Mouse (Mus musculus) frontal cortex, postnatal 36 days (tissue): ENCODE measurements around the gene Stpg1.

Experiments
- DNase-seq, 2 experiments: peaks; one replicate each; pipeline ENCODE4 v3.0.0; 2022; ENCODE audit warnings: low spot score in 2 of 2

Stpg1 gene

DNA sequence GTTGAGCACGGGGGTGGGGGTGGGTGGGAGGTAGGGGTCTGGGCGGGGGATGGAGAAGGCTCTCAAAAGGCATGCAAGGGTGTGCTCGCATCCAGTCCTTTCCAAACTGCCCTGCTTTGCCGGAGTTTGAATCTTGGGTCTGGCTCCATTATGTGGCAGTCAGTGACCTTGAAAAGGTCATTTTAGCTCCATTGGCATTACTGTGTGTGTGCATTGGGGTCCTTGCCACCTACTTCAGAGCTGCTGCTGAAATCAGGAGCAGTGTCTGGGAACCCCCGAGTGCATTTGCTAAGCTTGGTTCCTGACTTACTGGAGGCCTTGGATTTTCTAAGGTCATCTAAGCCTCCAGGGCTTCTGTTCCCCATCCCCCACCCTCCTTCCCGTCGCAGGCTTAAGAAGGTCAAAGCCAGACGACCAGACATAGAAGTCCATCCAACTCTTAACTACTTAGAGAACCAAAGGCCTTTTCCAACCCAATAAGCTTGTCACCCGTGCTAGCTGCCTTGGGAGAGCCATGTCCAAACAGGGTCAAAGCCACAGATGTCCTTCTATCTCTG, 54.0 kb downstream of the Stpg1 start:
- DNase-seq = no peak

DNA sequence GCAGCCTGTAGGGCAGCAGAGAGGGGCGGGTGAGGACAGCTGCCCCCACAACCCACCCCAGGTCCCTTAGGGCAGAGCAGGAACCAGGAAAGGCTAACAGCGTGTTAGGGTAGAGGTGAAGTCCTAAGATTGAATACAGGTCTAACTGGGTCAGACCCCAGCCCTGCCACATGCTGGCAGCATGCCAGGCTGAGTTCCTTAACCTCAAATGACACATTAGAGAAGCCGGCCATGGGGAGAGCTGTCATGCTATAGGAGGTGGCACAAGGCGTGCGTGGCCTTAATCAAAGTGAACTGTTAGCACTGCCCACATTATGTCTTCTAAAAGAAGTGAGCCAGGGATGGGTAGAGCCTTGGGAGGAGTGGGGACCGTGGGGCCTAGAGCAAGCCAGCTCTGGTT, 54.7 kb downstream of the Stpg1 start:
- DNase-seq = no peak

DNA sequence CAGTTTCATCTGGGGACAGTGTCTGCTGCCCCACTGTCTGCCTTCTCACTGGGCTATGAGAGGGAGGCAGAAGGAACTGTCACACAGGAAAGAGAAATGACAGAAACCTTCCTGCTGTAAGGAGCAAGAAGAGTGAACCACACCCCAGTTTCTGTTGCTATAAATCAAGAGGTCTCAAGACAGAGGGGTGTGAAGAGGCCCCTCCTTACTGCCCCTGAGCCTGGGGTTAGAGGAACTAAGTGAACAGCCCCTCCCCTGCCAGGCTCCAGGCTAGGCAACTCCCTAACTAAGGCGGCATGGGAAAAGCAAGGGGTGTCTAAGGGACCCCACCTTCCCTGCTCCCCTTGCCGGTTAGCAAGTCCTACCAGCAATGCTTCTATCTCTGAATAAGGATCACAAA, 69.2 kb downstream of the Stpg1 start:
- DNase-seq = no peak

DNA sequence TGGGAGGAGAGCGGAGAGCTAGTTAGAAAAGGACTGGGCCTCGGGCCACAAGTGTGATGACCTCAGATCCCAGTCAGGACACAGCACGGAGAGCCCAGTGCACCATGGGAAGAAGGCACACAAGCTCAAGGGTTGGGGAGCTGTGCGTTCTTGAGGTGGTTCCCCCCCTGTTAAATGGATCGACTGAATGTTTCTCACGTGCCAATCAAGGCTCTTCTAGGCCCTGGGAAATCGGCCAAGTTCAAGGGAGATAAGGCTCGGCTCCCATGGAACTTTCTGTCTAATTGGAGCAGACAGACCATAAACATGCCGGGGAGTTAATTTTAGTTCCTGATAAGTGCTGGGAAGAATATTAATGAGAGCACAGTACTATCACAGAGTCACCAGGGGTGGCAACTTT, 70.8 kb downstream of the Stpg1 start:
- no peak for DNase-seq

DNA sequence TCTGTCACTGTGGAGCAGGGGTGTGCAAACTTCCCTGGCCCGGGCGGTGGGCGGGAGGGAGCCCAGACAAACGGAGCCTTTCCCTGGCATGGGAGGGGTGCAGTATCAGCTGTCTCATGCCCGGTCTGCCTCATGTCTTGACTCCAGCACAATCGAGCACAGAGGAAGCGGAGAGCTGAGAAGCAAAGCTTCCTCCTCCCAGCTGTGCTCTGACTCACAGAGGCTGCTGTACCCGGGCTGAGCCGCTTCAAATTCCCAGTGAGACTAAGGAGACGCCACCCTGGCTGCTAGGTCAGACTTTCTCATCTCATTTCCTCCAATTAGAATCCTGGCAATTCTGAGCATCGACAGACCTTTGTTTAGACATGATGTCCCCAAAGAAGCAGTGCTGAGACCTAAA, 72.5 kb downstream of the Stpg1 start:
- peak in 1 of 2 experiments; percentile 22 for DNase-seq

DNA sequence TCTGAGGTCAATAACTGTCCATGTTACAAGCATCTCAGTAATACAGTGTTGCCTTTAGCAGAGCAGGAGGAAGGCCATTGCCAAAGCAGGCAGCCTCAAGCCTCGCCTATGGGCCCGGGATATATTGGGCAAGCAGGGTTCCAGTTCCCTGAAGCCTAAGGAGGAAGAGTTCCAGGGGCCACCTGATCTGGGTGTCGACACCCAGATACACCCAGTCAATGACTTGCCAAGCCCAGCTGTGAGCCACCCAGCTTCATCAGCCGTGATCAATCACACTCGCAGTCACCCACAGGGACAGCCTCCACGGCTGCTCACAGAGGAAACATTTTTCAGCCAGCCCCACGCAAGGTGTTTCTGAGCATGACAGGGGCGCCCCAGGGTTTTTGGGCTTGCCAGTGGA, 72.9 kb downstream of the Stpg1 start:
- DNase-seq = no peak

DNA sequence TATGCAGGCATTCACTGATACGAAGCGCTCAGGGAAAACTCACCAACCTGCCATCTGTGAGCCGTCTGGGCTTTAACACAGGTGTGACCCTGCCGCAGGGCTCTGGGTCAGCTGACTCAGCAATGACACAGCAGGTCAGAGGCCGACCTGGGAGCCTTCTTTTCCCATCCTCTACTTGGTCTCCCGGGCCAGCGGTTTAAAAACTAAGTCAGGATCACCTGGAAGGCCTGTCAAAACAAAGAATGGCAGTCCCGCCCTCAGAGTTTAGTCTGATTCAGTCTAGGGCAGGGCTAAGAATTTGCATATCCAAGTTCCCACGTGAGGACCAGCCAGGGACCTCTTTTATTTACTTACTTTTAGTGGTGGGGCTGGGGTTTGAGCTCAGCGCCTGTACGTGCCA, 74.6 kb downstream of the Stpg1 start:
- DNase-seq = no peak

DNA sequence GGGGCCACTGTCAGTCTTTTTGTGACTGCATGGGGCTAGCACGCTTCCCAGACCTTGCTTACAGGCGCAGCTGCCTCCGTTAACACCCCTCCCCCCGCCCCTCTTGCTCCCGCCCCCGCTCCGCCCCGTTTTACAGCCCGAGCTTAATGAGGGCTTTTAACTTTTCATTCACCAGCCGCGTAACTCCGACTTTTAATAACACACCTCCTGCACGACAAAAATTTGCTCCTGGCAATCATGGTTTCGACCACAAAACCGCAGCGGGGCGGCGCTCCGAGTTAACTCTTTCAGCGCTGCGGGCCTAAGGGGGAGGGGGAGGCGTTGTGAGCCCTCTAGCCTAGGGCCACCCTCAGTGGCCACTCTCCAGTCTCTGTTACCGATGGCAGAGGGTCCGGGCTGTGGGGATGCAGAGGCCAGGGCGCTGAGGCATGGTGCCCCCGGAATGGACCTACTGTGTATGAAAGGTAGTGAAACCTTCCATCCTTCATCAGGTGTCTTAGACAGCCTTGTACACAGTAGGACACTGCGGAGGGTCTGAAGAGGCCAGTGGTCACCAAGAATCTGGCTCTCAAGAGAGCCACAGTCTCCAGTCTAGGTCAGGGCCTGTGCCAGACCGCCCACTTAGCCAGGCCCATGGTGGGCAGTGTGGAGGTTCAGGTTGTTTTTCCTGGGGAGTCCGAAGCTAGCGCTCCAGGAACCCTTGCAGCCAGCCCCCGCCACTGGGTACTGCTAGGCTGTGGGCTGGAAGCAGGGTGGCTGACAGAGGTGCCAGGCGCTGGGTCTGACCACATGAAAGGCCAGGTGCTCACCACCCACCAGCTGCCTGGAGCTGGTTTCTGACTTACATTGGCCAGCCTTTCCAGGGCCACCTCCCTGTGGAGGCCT, 75.8 kb downstream of the Stpg1 start:
- DNase-seq = no peak

DNA sequence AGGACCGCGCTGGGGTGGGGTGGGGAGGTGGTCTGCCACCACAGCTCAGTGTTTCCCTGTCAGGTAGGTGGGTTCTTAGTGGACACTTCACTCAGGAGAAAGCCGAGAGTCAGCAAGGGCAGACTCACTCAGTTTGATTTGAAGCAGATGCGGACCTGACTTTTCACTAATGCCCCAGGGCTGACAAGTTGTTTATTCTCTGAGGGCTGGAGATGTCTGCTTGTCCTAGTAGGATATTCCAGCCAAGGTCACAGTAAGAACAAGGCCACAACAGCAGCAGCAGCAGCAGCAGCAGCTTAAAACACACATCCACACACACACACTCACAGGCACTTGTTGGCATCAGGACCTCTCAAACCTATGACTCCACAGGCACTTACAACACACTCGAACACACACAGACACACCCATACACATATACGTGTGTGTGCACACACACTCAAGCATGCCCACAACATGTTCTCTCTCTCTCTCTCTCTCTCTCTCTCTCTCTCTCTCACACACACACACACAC, 76.5 kb downstream of the Stpg1 start:
- no peak for DNase-seq

DNA sequence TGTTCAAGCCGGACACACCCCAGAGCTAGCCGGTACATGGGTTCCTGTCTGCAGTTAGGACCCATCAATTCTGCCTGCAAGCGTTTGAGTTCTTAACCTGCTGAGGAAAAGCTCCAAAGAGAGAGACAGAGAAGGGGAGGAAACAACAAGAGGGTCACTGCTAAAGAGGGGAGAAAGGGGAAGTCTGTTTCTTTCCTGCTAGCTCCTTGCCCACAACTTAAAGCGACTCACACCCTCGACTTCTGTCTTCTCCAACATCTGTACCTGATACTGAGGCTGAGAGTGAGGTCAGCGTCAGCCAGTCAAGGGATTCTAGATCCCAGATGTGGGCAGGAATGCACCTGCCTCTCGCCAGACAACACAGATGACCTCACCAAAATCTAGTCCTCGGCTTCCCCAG, 77.7 kb downstream of the Stpg1 start:
- DNase-seq = no peak

DNA sequence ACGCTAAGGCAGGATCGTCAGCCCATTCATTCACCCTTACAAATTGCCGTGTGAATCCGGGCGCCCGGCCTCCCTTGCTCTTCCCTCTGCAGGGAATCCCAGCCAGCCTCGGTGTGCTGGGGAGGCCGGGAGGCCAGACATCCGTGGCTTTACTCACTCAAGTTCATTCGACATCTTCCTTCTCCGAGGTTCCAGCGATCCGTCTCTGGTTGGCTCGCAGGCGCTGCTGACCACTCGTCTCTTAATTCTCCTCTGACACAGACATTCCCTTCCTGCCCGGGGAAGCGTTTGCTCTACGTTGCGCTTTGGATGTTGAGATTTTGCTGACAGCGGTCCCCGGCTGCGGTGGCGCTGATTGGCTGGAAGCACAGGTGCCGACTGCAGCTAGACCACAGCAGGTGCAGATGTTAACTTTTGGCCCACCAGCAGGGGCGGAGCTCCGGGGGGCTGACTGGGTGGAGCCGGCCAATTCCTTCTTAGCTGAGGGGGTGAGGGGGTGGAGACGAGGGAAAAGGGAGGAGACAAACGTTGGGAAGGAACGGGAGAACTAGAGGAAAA, 78.7 kb downstream of the Stpg1 start, which contains the start of gene Grhl3:
Grhl3 (minus strand) TSS at position 380 of the 558 bp plus-strand sequence.
- peak; percentile 37 to 44 for DNase-seq

DNA sequence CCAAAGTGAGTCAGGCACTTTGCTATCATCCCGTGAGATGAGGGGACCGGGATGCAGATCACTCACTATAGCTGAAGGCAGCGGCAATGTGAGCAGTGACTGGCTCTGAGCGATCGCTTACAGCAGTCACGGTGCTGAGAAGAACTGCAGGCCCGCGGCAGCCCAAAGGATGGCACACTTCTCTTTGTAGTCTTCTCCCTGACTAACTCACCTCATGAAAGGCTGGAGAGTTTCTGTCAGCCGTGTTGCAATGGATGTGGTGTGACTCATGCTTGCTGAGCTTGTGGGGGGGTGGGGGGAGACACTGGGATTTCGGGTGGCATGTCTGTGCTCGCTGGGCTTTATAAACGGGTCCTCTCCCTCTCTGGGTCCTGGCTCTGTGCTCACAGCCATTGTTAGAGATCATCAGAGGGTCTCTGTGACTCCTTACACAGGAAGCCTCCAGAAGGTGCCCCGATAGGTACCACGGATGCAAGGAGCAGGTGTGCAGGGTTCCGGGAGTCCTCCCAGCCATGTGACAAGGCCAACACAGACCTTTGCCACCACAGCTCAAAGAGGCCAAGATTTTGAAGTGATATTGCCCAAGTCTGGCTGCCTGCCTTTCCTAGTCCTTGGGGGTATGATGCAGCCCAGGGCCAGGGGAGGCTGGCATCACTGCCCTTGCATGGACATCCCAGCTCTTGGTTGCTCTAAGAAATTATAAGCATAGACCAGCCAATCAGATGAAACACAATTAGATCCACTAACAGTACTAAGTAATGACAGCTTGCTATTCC, 81.0 kb downstream of the Stpg1 start:
- no peak for DNase-seq

DNA sequence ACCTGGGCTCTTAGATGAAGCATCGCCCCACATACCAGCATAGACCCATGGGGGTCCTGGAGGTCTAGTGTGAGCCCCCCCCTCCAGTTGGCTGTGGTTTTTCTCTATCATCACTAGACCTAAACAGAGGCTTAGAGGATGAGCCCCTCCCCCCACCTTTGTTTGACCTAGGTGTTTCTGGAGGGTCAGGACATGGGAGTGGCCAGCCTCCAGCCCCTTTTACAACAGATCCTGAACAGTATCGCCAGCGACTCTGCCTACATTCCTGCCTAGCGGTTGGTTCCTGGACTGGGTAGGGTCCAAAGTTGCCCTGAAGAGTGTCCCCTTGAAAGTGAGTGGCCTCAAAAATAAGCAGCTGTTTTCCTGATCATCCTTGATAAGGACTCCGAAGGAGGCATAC, 83.9 kb downstream of the Stpg1 start:
- DNase-seq = no peak

DNA sequence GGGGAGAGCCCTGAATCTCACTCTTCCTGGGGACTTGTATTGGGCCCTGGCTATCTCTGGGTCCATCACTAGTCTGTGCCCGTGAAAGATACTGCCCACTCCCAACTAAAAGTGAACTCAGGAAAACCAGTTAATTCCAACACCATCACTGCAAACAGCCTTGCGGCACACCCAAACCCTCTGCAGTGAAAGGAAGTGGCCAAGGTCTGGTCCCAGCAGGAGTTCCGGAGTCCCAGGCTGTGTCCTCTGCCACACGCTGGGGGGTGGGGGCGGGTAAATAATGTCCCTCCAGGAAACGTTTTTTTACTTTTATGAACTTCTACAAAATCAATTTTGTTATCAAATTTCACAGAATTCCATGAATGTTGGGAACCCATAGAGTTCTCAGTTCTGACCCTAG, 85.1 kb downstream of the Stpg1 start:
- no peak for DNase-seq

DNA sequence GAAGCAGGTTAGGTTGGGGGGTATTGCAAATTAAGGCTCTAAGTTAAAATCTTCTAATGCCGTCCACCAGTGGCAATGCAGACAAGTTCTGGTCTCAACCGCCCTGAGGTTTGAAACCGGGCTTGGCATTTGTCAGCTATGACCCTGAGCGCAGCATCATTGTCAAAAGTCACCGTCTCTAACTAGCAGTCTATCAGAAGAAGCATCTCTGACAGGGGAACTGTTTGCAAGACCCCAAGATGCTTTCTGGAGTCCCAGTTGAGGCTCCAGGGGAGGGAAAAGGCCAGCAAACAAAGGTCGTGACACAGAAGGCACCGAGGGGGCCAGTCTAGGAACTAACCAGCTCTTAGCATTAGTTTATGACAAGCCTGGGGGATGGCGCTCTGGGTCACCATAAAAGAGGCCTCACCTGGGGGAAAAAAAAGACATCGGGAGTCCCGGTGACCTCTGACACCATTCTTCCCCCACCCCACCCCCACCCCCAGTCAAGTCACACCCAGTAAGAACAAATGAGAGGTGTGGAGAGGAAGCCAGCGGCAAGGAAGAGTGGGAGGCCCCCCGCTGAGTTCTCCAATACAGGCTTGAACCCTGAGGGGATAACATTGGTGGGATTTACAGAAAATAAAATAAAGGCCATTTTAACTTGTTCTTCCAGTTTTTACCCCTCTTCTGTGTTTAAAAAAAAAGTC, 86.8 kb downstream of the Stpg1 start:
- DNase-seq = no peak

DNA sequence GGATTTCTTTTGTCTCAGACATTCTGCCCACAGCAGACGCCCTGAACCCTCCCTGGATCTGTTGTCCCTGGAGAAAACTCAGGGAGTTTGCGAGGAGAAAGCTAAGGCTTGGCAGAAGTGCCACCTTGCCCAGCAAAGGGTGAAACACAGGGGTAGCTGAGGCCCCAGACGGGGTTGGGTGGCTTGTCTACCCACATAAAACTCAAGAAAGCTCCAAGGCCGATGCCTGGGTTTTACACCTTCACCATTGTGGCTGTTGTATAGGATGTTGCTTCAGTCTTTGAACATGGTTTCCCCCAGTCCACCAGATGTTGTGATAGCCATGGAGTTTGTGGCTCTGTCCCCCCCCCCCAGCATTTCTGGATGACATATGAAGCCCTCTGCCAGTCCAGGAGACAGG, 90.2 kb downstream of the Stpg1 start:
- no peak for DNase-seq
